ENCODE assay signal across 9 mouse cellular contexts in the genomic region with DNA sequence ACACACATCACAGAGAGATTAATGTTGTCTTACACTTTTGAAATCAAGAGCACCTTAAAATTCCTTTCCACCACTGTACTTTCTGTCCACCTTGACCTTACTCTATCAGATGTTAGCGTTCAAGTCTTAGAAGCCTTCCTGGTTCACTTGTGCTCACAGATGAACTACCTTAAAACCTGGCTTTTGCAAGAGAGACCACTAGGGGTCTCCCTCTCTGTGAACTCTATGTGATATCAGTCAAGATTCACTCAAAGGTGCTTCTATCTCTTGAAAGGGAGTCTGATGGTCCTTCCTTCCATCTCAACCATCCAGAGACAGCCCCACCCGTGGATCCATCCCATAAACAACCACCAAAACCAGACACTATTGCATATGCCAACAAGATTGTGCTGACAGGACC.
DNase-seq lines count a peak whose midpoint lies in the region; ATAC-seq and TF ChIP-seq lines count a peak whose summit lies in the region.
"Had no signal": no experiment of that assay in that cellular context is flagged by ENCODE, and none has a peak within 500 bp of the region (broad histone marks: within the 10 kb centered on the region; RNA-seq: fewer than 3 reads in every experiment).

No protein-coding gene starts in this region.

- H3K4me1 ChIP-seq in liver, adult 2 months (ENCODE audit: control insufficient read depth, insufficient read depth, low read length), result no peaks in the 10 kb centered on the region

- TF ChIP-seq CTCF in liver, adult 2 months (IDR thresholded peaks at IDR 0.05; ENCODE audit: low read depth, low read length), result 0 out of 2 replicates have a peak, but pooled peaks have one; percentile 15

- no peaks in the 10 kb centered on the region for H3K79me2 ChIP-seq in liver, adult 2 months (ENCODE audit: control insufficient read depth, insufficient read depth, low read length)

- no peak overlapping the region for H3K27ac ChIP-seq in liver, adult 2 months (replicated peaks; ENCODE audit: insufficient read depth, low read depth, low read length)

- TF ChIP-seq POLR2A in liver, adult 2 months (IDR thresholded peaks at IDR 0.05; ENCODE audit: extremely low read depth, insufficient read depth, low read length), result no peak

- no peak overlapping the region for H3K9ac ChIP-seq in liver, adult 2 months (ENCODE audit: low read depth, low read length)

- H3K36me3 ChIP-seq in liver, adult 2 months (ENCODE audit: control insufficient read depth, insufficient read depth, low read length), result no peaks in the 10 kb centered on the region

- H3K27me3 ChIP-seq in liver, adult 2 months (ENCODE audit: control insufficient read depth, insufficient read depth, low read length), result no peaks in the 10 kb centered on the region; the same call in 1 of the 2 replicates

- ATAC-seq in frontal cortex, adult (ENCODE audit: low TSS enrichment), result peak; percentile 78; the same call in 1 of the 2 replicates

- DNase-seq in frontal cortex, postnatal 10 days (ENCODE audit: low spot score in 2 of 2), result no peak
- peak; percentile 13 for DNase-seq in liver, adult 2 months (ENCODE audit: extremely low read depth, low read depth, low spot score)
- DNase-seq in liver, result no peak
- DNase-seq in Muller cell, postnatal 12 days (ENCODE audit: inconsistent ontology term), result peak; percentile 17
- peak; percentile 19 to 52 for DNase-seq in kidney, postnatal 36 days
- no peak for DNase-seq in right cerebral cortex, postnatal 36 days (ENCODE audit: low spot score in 2 of 2)
- DNase-seq in adrenal gland, adult 8-10 months, result no peak

- H3K4me3 ChIP-seq in liver, adult 2 months (ENCODE audit: insufficient read depth, low read depth, low read length), result no peak overlapping the region
- H3K4me3 ChIP-seq: myocyte had no signal

- 36% methylated on average over 2 of the region's 2 CpGs for WGBS in liver, adult 2 months

Comparison
In these comparisons a context has a peak if more than half of its experiments do, and no peak if none do; other contexts are left out.
1. DNase-seq: peak in liver, adult 2 months (single experiment), Muller cell, postnatal 12 days (single experiment) and kidney, postnatal 36 days (2 of 2); none in frontal cortex, postnatal 10 days (0 of 2), liver (single experiment), right cerebral cortex, postnatal 36 days (0 of 2) and adrenal gland, adult 8-10 months (single experiment).